Mouse (Mus musculus) ZHBTc4 (cell line): ENCODE results near the gene Chkb.

Source experiments
- DNase-seq: peaks from one replicate; pipeline ENCODE4 v3.0.0-alpha.2; 2011; ENCODE audit warnings: low read depth, low spot score

The Chkb gene

DNA sequence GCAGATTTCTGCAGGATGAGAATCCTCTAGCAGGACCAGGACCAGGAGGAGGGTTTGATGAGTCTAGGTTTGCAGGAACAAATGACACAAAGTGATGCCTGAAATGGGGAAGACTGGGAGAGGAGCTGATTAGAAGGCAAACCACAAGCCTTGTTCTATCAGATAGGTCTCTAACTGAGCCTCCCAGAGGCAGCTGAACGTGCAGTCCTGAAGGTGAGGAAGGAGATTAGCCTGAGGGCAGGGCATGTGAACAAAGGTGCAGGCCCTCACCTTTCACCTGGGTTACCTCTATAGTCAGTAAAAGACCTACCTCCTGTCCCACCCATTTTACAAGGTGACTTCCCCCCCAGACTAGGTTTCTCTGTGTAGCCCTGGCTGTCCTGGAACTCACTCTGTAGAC lies 30.0 kb downstream of the Chkb start:
- no peak for DNase-seq

DNA sequence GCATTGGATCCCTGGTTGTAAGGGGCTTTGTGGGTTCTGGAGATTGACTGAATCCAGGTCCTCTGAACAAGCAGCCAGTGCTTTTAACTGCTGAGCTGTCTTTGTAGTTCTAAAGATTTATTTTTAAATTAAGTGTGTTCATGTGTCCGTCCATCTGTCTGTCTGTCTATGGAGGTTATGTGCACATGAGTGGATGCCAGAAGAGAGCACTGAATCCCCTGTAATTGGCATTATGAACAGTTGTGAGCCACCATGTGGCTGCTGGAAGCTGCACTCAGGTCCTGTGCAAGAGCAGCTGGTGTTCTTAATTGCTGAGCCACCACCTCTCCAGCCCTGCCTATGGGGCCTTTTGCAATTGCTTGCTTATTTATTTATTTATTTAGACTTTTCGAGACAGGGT lies 31.6 kb downstream of the Chkb start:
- no peak for DNase-seq

DNA sequence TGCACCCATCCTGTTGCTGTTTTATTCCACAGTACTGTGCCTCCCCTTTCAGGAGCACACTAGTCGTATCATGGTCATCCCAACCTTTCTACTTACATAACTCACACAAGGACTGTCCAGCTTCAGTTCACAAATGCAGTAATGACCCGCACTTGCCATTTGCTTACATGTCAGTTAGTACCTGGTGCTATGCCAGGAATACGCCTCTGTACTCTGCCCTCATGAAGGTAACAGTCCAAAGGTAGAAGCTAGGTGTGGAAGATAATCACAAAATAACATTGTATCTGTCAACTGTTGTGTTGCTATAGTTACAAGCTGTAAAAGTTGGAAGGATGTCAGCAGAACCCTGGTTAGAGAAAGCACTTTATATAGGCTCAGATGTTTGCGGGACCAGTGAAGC lies 32.8 kb downstream of the Chkb start:
- no peak for DNase-seq

DNA sequence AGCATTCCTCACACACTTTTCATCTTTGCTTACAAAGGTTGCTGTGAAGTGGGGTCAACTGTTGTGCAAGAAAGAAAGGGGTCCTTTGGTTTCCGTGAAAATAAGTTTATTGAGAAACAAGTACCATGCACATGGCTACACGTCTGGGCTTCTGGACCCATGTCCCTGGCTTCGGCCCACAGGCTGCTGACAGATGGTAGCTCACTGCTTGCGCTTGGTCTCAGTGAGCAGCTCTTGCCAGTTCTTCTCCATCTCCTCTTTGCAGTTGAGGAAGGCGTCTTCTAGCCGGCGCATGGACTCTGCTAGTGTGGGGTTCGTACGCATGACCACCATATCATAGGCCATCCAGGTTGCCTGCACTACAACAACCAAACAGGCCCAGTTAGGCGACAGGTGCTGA lies 39.6 kb downstream of the Chkb start:
- no peak for DNase-seq

DNA sequence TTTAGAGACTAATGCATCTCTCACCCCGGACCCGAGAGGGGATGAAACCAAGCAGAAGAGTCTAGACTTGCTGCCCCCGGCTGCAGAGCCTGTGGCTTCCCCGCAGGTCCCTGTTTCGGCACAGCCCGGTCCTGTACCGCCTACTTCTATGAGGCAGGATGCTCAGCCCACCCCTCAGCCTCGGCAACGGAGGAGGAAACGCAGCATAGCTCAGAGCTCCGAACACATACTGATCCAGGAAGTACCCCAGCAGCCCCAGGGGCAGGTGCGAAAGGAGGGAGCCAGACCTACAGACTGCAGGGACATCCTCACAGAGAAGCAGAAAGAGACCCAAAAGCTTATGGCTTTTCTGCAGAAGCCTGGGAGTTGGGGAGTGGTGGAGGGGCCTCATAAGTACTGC lies 42.6 kb downstream of the Chkb start:
- no peak for DNase-seq

DNA sequence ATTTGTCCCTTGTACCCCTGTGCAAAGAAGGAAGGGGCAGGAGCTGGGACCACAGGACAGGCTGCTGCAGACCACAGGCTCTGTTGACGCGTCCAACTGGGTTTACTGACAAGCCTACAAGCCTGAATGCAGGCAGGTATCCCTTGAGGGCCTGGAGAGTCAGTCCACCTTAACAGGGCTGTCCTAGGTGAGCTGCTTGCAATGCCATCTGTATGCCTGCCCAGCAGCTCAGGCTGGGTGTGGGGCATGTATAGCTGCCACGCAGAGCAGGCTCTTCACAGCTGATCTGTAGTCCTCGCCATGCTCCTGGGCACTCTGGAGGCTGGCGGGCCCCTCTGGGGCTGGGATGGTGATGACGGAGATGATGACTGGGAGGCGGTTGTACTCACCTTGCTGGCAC lies 45.1 kb downstream of the Chkb start, which contains the start of gene Klhdc7b:
Gene Klhdc7b, plus strand, starts transcription at position 301 of the 400 bp plus-strand sequence.
- DNase-seq = no peak

DNA sequence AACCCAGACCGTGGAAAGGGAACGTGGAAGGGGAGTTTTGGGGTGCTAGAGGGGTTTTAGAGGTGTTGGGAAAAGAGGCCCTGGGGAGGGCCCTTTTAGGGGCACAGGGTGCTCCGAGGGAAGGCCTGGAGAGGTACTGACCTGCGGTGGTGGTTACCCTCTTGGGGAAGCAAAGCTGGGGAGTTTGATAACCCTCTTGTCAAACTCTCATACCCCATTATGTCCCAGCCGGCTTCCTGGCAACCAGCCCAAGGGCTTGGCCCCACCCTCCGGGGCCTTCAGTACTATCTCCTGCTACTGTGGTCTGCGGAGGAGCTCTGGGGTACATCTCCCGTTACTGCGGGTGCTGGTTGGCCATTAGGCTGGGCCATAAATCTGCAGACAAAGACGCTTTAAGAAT lies 50.3 kb downstream of the Chkb start:
- DNase-seq = no peak

DNA sequence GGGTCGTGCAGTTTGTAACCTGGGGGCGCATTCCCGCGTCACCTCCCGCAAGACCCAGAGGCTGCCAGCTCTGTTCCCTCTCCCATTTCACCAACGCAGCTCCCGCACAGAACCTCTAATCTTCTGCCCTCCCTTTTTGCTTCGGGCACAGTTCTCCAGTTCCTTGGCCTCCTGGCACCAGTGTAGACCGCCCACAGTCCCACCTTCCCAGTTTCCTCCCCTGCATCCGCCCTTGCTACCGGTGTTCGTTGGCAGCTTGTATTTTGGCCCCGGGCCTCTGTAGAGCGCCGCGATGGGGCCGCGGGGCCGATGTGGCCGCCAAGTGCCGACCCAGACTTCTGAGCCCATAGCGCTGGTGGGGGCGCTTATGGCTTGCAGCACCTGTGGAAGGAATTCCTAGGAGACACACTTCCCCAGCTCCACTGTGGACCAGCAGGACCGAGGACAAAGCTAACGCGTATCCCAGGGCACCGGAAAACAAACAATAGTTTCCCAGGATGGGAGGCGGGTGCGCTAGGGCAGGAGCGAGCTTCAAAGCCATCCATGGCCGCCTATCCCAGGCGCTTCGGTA lies 50.8 kb downstream of the Chkb start, which contains the start of gene Odf3b:
Gene Odf3b, minus strand, starts transcription at position 452 of the 571 bp plus-strand sequence.
- DNase-seq = no peak

DNA sequence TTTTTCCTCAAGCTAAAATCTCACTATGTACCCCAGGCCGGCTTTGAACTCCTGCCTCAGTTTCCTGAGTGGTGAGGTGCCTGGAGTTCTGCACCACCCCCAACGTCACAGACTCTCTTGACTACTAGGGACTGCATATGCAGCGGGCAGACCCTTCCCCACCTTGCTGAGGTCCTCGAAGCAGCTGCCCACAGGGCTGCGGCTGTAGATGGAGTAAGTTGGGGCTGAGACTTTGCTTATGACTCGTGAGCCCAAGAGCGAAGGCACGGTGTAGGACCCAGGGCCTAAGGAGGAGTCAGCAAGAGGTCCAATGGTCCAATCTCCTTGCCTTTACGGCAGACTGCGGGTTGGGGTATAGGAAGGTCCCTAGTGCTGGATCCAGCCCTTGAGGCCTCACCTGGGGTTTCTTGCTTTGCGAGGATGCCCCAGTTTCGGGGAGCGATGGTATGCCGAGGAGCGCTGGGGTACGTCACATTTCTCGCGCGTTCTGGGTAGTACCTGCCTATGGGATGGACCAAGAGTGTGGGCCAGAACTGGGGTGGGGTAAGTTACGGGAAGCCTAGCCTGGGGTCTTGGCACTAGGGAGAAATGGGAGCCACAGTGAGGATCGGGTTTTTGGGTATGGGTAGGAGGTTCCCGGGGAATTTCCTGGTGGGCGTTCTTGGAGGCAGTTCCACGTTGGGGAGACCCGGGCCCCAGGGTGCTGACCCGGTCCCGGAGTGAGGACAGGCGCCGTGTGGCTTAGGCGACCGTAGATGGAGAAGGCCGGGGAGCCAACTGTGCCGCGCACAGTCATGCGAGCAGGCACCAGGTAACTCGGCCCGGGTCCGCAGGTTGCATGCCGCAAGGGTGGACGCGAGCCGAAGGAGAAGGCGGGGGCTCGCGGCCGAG lies 51.5 kb downstream of the Chkb start:
- no peak for DNase-seq

DNA sequence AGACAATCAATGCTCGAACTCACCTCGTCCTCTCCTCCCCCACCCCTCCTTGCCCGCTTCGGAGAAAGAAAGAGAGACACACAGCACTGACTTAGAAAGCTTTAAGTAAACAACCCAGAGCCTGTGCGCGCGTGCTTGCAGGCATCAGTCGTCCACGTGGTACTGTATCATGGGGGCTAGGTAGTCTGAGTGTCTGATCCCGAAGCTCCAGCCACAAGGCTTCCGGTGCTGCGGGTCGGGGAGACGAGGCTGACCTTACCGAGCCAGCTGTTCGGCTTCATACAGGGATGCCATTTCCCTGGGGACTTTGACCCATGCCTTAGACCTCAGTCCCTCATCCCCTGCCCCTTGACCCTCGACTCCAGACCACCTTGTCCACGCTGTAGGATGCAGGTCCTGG lies 52.3 kb downstream of the Chkb start:
- DNase-seq = no peak

DNA sequence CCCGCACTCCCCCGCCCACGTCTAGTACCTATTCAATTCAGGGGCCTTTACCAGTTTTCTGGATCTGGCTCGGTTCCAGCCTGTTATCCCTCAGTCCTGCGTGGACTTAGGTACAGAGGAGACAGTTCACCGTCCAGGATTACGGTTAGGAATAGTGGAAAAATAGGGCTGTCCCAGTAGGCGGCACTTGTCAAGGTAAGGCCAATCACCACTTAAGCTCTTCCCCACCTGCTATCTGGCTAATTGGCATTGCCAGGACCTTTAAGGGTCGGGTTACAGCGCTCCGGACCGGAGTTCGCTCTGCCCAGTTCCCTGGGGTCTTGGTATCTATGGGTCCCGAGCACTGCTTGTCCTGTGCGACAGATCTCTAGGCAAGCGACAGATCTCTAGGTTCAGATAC lies 52.8 kb downstream of the Chkb start, which contains the start of gene Tymp:
Gene Tymp, minus strand, starts transcription at position 83 of the 400 bp plus-strand sequence.
- no peak for DNase-seq
